Mouse (Mus musculus) ES-Bruce4 (cell line): Measurements from ENCODE around the gene Zfp64.

Experiments
- CTCF ChIP-seq: IDR thresholded peaks from one replicate; pipeline ENCODE4 v1.8.1; 2011; ENCODE audit warnings: low read depth, low read length
- EP300 ChIP-seq: IDR thresholded peaks from 2 replicates; pipeline ENCODE4 v1.6.1; 2011; ENCODE audit warnings: low read depth, low read length; ENCODE audit not compliant: insufficient read depth
- POLR2A ChIP-seq: IDR thresholded peaks from one replicate; pipeline ENCODE4 v1.8.1; 2011; ENCODE audit warnings: low read length; ENCODE audit not compliant: insufficient read depth

DNA sequence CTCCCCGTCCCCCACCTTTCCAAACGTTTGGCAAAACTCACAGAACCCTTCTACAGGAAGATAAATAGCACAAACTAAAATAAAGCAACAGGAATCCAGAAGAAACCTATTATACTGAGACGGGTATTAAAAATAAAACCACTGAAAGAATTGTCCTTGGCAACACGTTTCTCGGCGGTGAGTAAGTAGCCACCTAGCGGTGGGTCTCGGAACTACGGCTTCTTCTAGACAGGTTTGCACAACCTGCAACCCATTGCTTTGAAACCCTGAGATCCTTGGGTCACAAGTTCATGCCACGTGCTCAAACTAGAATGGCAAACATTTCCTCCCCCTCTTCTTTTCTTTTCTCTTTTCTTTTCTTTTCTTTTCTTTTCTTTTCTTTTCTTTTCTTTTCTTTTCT lies 25.7 kb downstream of the Zfp64 start:
- TF ChIP-seq EP300 = no peak
- TF ChIP-seq CTCF = peak; percentile 67
- no peak for TF ChIP-seq POLR2A
